Mouse (Mus musculus) splenic B cell, adult 2 months (primary cell): ENCODE results near the gene Fbxl2.

ENCODE experiments used
- DNase-seq: peaks from one replicate; pipeline ENCODE4 v3.0.0-alpha.2; 2011; ENCODE audit warnings: low read depth, low spot score
- H3K27me3 ChIP-seq: 2 replicates; pipeline ENCODE4 v1.6.1; 2012; ENCODE audit warnings: mild to moderate bottlenecking, low read length, moderate library complexity, mixed read lengths; ENCODE audit not compliant: control insufficient read depth, poor library complexity, insufficient read depth, severe bottlenecking
- H3K36me3 ChIP-seq: 2 replicates; pipeline ENCODE4 v1.6.1; 2012; ENCODE audit warnings: mild to moderate bottlenecking, low read length, moderate library complexity, mixed read lengths; ENCODE audit not compliant: control insufficient read depth, poor library complexity, insufficient read depth, severe bottlenecking

The Fbxl2 gene

GRCm38 (mm10) chr9:113998311-113998710 is 47.7 kb downstream of the Fbxl2 start:
- no peak for DNase-seq
- Histone ChIP-seq H3K27me3 (no peaks in the 10 kb centered on the region), H3K36me3 (no peaks in the 10 kb centered on the region)

DNA sequence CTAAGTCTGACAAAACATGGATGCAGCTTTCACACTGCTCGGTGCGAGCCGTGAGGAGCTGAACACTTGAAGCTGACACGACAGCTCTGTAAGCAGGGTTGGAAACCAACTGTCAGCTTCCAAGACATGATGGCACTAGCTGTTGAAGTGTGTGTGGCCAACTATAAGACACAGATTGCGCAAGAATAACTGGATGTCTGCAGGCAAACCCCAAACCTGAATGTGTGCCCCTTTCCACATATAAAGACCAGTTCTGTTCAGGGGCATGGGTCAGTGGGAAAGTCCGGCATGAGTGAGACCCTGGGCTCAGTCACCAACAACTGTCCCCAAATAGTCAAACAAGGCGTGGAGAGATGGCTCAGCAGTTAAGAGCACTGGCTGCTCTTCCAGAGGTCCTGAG is 53.2 kb downstream of the Fbxl2 start:
- DNase-seq, result no peak
- H3K27me3 ChIP-seq, result no peaks in the 10 kb centered on the region
- H3K36me3 ChIP-seq, result no peaks in the 10 kb centered on the region

DNA sequence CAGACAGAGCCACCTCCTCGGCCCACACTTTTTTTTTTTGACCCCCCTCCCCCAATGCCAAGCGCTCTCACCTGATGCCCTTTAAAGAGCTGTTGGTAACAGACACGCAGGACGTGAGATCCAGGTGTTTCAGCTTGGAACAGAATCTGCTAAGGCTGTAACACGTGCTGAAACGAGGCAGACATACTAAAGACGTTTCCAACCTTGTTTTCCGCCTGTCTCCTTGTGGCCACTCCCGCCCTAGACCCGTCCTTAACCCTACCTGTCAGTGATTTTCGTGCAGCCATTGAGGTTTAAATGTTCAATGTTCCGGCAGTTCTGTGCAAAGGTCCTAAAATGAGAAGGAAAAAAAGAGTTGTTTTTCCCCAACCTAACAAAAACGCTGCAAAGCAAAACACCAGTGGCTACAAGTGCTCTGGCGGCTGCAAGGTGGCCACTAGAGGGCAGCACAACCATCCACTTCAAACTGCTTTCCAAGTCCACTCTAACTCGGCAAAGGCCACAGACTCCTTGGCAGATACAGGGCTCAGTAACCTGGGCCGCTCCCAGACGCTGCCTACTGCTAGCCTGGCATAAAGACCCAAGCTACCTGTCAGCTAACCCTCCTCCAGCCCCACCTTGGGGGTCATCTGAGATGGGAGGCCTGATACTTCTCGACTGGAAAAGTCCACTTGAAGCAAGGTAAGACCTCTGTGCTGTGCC is 55.3 kb downstream of the Fbxl2 start:
- H3K27me3 ChIP-seq, result no peaks in the 10 kb centered on the region
- DNase-seq, result peak; percentile 82
- H3K36me3 ChIP-seq, result no peaks in the 10 kb centered on the region

DNA sequence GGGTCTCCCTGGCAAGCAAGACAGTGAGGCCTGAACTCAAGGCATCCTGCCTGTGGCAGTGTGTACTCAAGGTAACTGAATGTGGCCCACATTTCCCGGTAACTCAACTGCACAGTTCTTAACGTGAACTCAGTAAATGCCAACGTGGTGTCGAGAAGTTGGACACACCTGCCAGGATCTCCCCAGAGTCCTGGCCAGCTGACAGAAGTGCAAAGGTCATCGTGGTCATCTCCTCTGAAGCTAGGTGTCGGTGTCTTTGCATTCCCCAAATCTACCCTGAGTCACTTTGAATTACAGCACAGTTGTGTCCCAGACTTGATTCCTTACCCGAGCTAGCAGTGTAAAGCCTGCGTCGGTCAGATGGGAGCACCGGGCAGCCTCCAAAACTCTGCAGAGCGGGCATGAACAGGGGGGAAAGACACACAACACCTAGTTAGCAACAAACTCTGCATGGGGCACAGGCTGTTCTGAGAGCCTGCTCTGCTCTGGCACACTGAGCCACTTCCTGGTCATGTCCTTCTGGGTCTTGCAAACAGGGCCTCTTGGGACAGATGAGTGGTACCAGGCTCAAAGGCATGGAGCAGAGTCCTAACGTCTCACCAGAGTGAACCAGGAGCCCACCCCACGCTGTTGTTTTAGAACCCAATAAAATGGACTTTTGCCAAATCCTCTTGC is 60.9 kb downstream of the Fbxl2 start:
- H3K27me3 ChIP-seq, result no peaks in the 10 kb centered on the region
- no peak for DNase-seq
- H3K36me3 ChIP-seq, result no peaks in the 10 kb centered on the region

GRCm38 (mm10) chr9:113982883-113983670 is 62.9 kb downstream of the Fbxl2 start:
- Histone ChIP-seq H3K27me3 (no peaks in the 10 kb centered on the region), H3K36me3 (no peaks in the 10 kb centered on the region)
- no peak for DNase-seq

DNA sequence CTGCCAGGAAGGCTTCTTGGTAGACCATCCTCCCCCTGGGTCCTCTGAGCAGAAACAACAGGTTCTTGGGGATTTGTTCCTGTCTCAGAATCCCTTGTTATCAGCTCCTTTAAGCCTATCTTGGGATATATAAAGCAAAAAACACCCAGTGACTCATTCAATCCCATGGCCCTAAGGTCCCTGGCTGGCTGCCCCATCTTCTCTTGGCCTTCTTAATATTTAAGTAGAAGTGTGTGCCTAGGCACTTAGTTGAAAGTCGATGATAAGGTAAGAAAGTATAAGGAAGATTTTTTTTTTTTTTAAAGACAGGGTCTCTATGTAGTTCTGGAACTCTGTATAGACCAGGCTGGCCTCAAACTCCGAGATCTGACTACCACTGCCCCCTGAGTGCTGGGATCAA is 63.5 kb downstream of the Fbxl2 start:
- no peak for DNase-seq
- Histone ChIP-seq H3K36me3 (no peaks in the 10 kb centered on the region; the same call in 1 of the 2 replicates), H3K27me3 (no peaks in the 10 kb centered on the region)

GRCm38 (mm10) chr9:113981099-113981880 is 64.7 kb downstream of the Fbxl2 start:
- DNase-seq, result no peak
- H3K36me3 ChIP-seq, result peaks cover under 1% of the 10 kb centered on the region; the same call in 1 of the 2 replicates
- H3K27me3 ChIP-seq, result no peaks in the 10 kb centered on the region

- Histone ChIP-seq H3K36me3 (peaks cover 2% of the 10 kb centered on the region; the same call in 1 of the 2 replicates), H3K27me3 (no peaks in the 10 kb centered on the region)
- no peak for DNase-seq
These were observed 66.6 kb downstream of the Fbxl2 start for GRCm38 (mm10) chr9:113979356-113979755.

DNA sequence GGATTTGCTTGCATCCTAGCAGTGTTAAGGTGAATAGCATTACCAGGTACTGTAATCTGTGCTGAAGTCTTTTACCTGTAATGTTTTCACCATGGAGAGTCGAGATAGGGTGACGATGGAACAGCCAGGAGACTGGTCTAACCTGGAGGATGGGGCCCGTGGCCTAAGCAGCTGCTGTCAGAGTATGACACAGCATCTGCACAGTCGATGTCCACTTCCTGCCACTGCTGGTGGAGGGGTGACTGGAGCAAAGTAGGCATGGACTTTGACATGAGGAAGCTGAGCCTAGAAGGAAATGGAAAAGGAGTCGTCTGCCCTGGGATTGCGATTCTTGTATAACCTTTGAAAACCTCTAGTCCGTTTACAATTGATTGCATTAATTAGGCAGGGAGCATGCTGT is 67.3 kb downstream of the Fbxl2 start:
- no peak for DNase-seq
- H3K36me3 ChIP-seq, result peaks cover 2% of the 10 kb centered on the region; the same call in 1 of the 2 replicates
- H3K27me3 ChIP-seq, result no peaks in the 10 kb centered on the region

DNA sequence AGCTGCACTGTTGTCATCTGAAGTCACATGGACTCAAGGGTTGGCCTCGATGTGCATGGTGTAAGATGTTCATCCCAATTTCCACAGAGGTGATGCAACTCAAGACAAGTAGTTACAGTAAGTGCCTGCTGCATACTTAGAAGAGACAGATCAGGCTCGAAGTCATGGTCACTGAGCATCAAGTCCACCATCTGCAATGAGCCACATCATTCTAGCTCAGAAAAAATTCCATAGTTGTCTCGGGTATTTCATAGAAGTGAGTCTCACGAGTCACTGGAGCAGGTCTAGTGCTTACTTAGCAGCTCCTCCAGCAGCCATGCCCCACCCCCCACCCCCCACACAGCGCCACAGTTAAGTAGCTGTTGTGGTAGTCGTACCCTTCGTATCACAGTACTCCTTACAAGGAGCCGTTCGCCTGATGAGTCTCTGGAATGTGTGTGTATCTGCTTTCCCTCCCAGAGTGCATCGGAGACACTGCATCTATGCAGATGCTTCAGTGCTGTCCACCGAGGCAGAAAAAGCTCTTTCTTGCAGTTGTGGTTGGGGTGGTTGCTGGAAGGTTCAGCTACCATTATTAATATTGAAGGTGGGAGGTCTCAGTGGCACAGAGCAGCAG is 68.7 kb downstream of the Fbxl2 start:
- no peak for DNase-seq
- H3K36me3 ChIP-seq, result peaks cover 2% of the 10 kb centered on the region
- no peaks in the 10 kb centered on the region for H3K27me3 ChIP-seq

GRCm38 (mm10) chr9:113976264-113976663 is 69.7 kb downstream of the Fbxl2 start:
- no peak for DNase-seq
- Histone ChIP-seq H3K36me3 (peaks cover 2% of the 10 kb centered on the region), H3K27me3 (no peaks in the 10 kb centered on the region)

GRCm38 (mm10) chr9:113975442-113975841 is 70.5 kb downstream of the Fbxl2 start:
- no peaks in the 10 kb centered on the region for H3K27me3 ChIP-seq
- no peak for DNase-seq
- H3K36me3 ChIP-seq, result peaks cover 2% of the 10 kb centered on the region

DNA sequence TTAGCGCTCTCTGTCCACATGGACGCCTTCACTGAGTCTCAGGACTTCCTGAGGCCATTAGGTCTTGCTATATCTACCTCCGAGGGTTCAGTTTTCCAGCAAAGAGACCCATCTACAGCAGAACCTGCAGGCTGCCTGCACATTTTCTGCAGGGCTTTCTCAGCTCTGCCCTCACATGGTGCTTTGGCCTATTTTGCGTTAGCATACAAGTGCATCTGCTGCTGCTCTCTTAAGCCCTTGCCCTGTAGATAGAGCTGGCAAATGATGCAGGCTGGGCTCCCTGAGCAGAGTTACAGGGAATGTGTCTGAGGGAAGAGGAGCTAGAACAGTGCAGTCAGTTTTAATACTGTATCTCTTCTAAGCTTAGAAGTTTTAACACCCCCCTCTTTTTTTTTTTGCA is 71.0 kb downstream of the Fbxl2 start:
- no peak for DNase-seq
- no peaks in the 10 kb centered on the region for H3K27me3 ChIP-seq
- H3K36me3 ChIP-seq, result peaks cover 2% of the 10 kb centered on the region

GRCm38 (mm10) chr9:113973857-113974256 is 72.1 kb downstream of the Fbxl2 start:
- peaks cover 2% of the 10 kb centered on the region for H3K36me3 ChIP-seq
- no peaks in the 10 kb centered on the region for H3K27me3 ChIP-seq
- no peak for DNase-seq
